Mouse (Mus musculus): Measurements from ENCODE around the gene Slc37a2. TPM values are rescaled to one million over a fixed set of nuclear protein-coding genes. Genes with fewer than 3 reads are reported as not detected.

Gene Slc37a2
- polyA plus RNA-seq, 1 experiment from 2014 or later, result 1.2 TPM

DNA sequence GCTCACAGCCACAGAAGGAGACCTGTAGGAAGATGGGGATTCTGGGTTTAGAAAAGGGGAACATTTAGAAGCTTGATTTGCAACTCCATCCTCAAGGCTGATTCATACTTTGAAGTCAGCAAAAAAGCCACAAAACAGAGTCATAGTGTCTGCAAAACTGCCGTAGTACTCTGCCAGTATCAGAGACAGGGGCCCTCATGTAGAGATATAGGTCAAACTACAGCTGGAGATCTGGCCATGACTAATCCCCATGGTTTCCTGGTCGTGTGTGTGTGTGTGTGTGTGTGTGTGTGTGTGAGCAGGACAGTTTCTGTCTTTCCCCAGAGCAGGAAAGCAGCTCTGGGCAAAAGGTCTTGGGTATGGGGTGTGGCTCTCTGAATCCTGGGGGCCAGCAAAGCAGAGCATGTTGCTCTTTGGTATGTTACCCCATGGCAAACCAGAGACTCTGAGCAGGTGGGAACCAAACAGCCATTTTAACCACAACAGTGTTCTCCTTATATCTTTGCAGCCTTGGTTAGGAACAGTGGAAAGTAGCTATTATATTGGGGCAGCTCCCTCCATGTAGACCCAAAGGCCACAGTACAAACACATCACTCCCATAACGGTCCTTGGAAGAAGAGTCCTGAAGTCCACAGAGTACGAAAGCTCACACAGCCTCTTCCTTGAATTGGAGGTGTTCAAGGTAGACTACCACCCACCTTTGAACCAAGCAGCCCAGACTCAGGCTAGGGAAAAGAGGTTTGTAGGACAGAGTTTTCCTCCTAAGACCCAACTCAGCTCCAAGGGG is 19.4 kb downstream of the Slc37a2 start:
- H3K36me3 ChIP-seq (ENCODE audit: control insufficient read depth, insufficient read depth, low read length), result no peaks in the 10 kb centered on the region
- no peak overlapping the region for H3K9ac ChIP-seq (ENCODE audit: low read length)
- H3K4me3 ChIP-seq (ENCODE audit: control insufficient read depth in 1 of 2, insufficient read depth in 1 of 2, low read depth in 1 of 2, low read length in 2 of 2), result no peak overlapping the region
- no peaks in the 10 kb centered on the region for H3K27me3 ChIP-seq (ENCODE audit: control insufficient read depth, insufficient read depth, low read length)
- 57% methylated on average over 4 of the region's 4 CpGs for WGBS
- no peak overlapping the region for H3K4me2 ChIP-seq (ENCODE audit: low read length)
- no peak overlapping the region for H3K27ac ChIP-seq (replicated peaks in 1 of 2; ENCODE audit: control insufficient read depth in 1 of 2, insufficient read depth in 1 of 2, low read depth in 2 of 2, low read length in 2 of 2)
- no peaks in the 10 kb centered on the region for H3K9me3 ChIP-seq (ENCODE audit: control insufficient read depth, low read length)
- no peaks in the 10 kb centered on the region; a peak in 1 of 4 replicates for H3K4me1 ChIP-seq (ENCODE audit: control insufficient read depth in 2 of 2, insufficient read depth in 2 of 2, low read length in 2 of 2)
- no peak for ATAC-seq (ENCODE audit: insufficient number of reproducible peaks, insufficient read depth, low FRiP score, low read depth)

DNA sequence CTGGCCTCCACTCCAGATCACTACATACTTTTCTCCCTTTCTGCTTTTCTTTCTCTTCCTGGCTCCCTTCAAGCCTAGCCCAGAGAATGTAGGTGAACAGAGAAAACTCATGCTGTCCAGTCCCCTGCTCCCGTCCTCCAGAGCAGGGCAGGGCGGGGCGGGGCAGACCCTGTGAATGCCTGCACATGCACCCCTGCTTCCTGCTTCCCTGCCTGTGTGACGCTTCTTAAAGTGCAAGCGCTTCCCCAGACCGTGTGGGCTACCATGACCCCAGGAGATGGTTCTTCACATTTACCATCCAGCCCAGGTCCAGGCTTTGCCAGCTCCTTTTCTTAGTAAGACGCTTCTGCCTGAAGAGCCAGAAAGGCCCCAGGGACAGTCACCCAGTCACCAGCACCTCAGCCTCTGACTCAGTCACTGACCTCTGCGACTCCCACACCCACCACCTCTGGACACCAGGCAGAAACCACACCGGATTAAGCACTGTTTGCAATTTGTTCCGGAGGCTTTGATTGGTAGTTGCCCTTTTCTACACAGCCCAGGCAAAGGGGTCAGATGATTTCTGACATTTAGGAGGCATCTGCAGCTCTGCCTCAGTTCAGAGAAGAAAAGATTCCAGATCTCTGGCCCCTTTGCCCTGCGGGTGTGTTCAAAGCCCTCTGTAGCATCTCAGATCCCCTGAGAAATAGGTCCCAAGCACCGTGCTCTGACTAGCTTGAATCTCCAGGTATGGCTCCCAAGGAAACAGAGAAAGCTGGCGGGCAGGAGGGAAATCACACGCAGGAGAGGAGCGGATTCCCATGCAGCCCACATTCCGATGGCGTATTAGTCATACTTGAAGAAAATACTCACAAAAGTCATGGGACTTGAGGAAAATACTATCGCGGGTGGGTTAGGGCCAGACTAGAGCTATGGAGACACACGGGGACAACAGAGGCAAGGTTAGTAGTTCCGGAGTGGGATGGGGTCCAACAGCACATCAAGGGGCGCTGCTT is 23.0 kb downstream of the Slc37a2 start:
- Histone ChIP-seq H3K27ac (replicated peaks in 1 of 2; ENCODE audit: control insufficient read depth in 1 of 2, insufficient read depth in 1 of 2, low read depth in 2 of 2, low read length in 2 of 2) (no peak overlapping the region), H3K9me3 (ENCODE audit: control insufficient read depth, low read length) (no peaks in the 10 kb centered on the region)
- no peak for ATAC-seq (ENCODE audit: insufficient number of reproducible peaks, insufficient read depth, low FRiP score, low read depth)

DNA sequence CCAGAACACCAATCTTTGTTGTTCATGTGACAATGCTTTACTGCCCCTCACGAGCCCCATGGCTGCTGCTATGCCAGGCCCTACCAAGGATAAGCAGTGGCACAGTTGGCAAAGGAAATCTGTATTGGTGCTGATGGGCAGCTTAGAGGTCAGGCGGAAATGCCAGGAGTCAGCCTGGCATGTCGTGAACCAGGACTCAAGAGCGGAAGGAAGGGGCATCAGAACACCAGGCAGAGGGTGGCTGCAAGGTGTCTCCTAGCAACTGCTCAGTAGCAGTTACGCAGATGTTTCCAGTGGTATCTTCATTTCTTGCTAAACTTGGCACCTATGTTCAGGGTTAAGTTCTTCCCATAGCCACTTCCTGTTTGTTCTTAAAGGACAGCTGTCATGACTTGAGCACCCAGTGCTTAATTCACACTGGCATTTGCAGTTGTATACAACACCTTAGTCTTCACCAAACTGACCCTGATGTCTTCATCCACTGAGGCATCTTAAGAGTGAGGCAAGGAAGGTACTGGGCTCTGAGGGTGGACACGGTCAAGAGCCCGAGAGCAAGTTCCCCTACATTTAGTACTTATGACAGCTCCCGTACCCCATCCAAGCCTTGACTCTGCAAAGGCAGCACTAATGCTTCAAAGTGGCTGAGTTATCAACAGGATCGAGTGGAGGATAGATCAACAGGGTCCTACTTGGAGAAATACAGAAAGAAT is 24.9 kb downstream of the Slc37a2 start:
- ATAC-seq (ENCODE audit: insufficient number of reproducible peaks, insufficient read depth, low FRiP score, low read depth), result no peak
- Histone ChIP-seq H3K27ac (replicated peaks in 1 of 2; ENCODE audit: control insufficient read depth in 1 of 2, insufficient read depth in 1 of 2, low read depth in 2 of 2, low read length in 2 of 2) (no peak overlapping the region), H3K4me2 (ENCODE audit: low read length) (no peak overlapping the region)

More for the DNA sequence above, 23.0 kb downstream of the Slc37a2 start:
- no peaks in the 10 kb centered on the region for H3K27me3 ChIP-seq (ENCODE audit: control insufficient read depth, insufficient read depth, low read length)
- H3K9ac ChIP-seq (ENCODE audit: low read length), result no peak overlapping the region
- H3K36me3 ChIP-seq (ENCODE audit: control insufficient read depth, insufficient read depth, low read length), result no peaks in the 10 kb centered on the region
- H3K4me1 ChIP-seq (ENCODE audit: control insufficient read depth in 2 of 2, insufficient read depth in 2 of 2, low read length in 2 of 2), result no peaks in the 10 kb centered on the region; a peak in 1 of 4 replicates
- 68% methylated on average over 22 of the region's 22 CpGs for WGBS
- H3K4me3 ChIP-seq (ENCODE audit: control insufficient read depth in 1 of 2, insufficient read depth in 1 of 2, low read depth in 1 of 2, low read length in 2 of 2), result no peak overlapping the region
- H3K4me2 ChIP-seq (ENCODE audit: low read length), result no peak overlapping the region

DNA sequence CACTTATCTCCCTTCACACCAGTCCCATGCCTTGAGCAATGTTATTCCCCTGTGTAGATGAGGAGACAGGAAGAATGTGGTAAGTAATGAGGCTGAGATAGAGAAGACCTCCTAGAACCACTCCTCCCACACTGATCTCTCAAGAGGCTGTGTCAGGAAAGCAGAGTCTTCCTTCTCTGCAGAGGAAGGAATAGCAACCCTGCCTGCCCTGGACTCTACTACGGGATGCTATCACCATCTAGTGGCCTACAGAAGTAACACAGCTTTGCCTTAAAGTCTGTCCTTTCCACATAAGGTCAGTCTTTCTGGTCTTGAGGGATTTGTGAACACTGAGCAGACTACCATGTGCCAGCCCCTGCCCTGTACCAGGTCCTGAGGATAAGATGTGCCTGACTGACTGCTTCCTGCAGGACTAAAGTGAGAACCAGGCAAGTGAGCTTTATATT is 25.6 kb downstream of the Slc37a2 start:
- Histone ChIP-seq H3K9ac (ENCODE audit: low read length) (no peak overlapping the region), H3K36me3 (ENCODE audit: control insufficient read depth, insufficient read depth, low read length) (no peaks in the 10 kb centered on the region), H3K27me3 (ENCODE audit: control insufficient read depth, insufficient read depth, low read length) (no peaks in the 10 kb centered on the region), H3K27ac (replicated peaks in 1 of 2; ENCODE audit: control insufficient read depth in 1 of 2, insufficient read depth in 1 of 2, low read depth in 2 of 2, low read length in 2 of 2) (no peak overlapping the region), H3K4me2 (ENCODE audit: low read length) (no peak overlapping the region), H3K9me3 (ENCODE audit: control insufficient read depth, low read length) (no peaks in the 10 kb centered on the region), H3K4me3 (ENCODE audit: control insufficient read depth in 1 of 2, insufficient read depth in 1 of 2, low read depth in 1 of 2, low read length in 2 of 2) (no peak overlapping the region), H3K4me1 (ENCODE audit: control insufficient read depth in 2 of 2, insufficient read depth in 2 of 2, low read length in 2 of 2) (peaks cover 1% of the 10 kb centered on the region in 2 experiments; a peak in 3 of 4 replicates)
- 0 out of 2 replicates have a peak, but pooled peaks have one; percentile 42 for ATAC-seq (ENCODE audit: insufficient number of reproducible peaks, insufficient read depth, low FRiP score, low read depth)
- 0% methylated on average over 1 of the region's 1 CpGs for WGBS

More for the DNA sequence above, 24.9 kb downstream of the Slc37a2 start:
- Histone ChIP-seq H3K27me3 (ENCODE audit: control insufficient read depth, insufficient read depth, low read length) (no peaks in the 10 kb centered on the region), H3K9ac (ENCODE audit: low read length) (no peak overlapping the region), H3K36me3 (ENCODE audit: control insufficient read depth, insufficient read depth, low read length) (no peaks in the 10 kb centered on the region), H3K4me1 (ENCODE audit: control insufficient read depth in 2 of 2, insufficient read depth in 2 of 2, low read length in 2 of 2) (no peaks in the 10 kb centered on the region), H3K4me3 (ENCODE audit: control insufficient read depth in 1 of 2, insufficient read depth in 1 of 2, low read depth in 1 of 2, low read length in 2 of 2) (no peak overlapping the region), H3K9me3 (ENCODE audit: control insufficient read depth, low read length) (no peaks in the 10 kb centered on the region)
- whole genome bisulfite sequencing, result 83% methylated on average over 9 of the region's 9 CpGs

DNA sequence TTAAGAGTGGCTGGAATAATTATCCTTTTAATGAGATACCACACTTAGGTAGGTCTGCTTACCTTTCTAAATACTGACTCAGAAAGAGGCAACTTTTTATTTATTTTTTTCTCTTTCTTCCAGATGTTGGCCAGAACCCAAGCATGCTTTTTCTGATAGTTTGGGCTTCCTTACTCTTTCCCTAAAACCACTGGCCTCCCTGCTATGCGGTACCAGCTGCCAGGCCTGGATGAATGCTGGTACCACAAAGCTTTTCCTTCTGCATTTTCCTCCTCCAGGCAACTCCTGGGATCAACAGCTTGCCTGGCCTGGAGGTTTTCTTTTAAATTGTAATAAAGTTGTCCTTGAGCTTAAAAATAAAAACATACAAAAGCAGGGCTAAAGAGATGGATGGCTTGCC is 30.0 kb downstream of the Slc37a2 start:
- ATAC-seq (ENCODE audit: insufficient number of reproducible peaks, insufficient read depth, low FRiP score, low read depth), result no peak
- Histone ChIP-seq H3K9me3 (ENCODE audit: control insufficient read depth, low read length) (no peaks in the 10 kb centered on the region), H3K4me3 (ENCODE audit: control insufficient read depth in 1 of 2, insufficient read depth in 1 of 2, low read depth in 1 of 2, low read length in 2 of 2) (no peak overlapping the region), H3K36me3 (ENCODE audit: control insufficient read depth, insufficient read depth, low read length) (0 out of 2 replicates have a peak, but pooled peaks cover 2% of the 10 kb centered on the region), H3K4me2 (ENCODE audit: low read length) (no peak overlapping the region), H3K4me1 (ENCODE audit: control insufficient read depth in 2 of 2, insufficient read depth in 2 of 2, low read length in 2 of 2) (peaks cover 2 to 4% of the 10 kb centered on the region in 2 experiments; a peak in 3 of 4 replicates), H3K9ac (ENCODE audit: low read length) (no peak overlapping the region), H3K27ac (replicated peaks in 1 of 2; ENCODE audit: control insufficient read depth in 1 of 2, insufficient read depth in 1 of 2, low read depth in 2 of 2, low read length in 2 of 2) (no peak overlapping the region), H3K27me3 (ENCODE audit: control insufficient read depth, insufficient read depth, low read length) (no peaks in the 10 kb centered on the region)
- WGBS, result 80% methylated on average over 1 of the region's 1 CpGs

DNA sequence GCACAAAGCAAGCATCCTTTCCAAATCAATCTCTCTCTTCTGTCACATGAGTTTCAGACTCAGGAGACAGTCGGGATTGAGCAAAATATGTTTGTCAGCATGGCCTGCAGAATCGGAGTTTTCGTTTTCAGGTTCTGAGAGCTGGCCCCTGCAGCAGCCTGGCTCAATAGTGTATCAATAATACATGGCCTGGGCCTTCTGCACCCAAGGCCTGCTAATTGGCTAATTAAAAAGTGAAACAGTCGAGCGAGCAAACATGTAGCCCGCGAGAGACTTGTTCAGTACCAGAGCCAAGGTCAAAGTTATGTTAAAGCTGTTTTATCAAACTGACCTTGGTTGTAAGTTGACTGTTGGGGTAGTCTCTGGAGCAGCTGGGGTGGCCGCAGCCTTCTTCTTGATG is 34.8 kb downstream of the Slc37a2 start:
- Histone ChIP-seq H3K9ac (ENCODE audit: low read length) (no peak overlapping the region), H3K4me3 (ENCODE audit: control insufficient read depth in 1 of 2, insufficient read depth in 1 of 2, low read depth in 1 of 2, low read length in 2 of 2) (no peak overlapping the region), H3K27me3 (ENCODE audit: control insufficient read depth, insufficient read depth, low read length) (no peaks in the 10 kb centered on the region), H3K4me2 (ENCODE audit: low read length) (no peak overlapping the region), H3K36me3 (ENCODE audit: control insufficient read depth, insufficient read depth, low read length) (peaks cover 6% of the 10 kb centered on the region; the same call in 1 of the 2 replicates), H3K9me3 (ENCODE audit: control insufficient read depth, low read length) (no peaks in the 10 kb centered on the region), H3K4me1 (ENCODE audit: control insufficient read depth in 2 of 2, insufficient read depth in 2 of 2, low read length in 2 of 2) (peaks cover 2 to 6% of the 10 kb centered on the region in 2 experiments), H3K27ac (replicated peaks in 1 of 2; ENCODE audit: control insufficient read depth in 1 of 2, insufficient read depth in 1 of 2, low read depth in 2 of 2, low read length in 2 of 2) (no peak overlapping the region)
- 89% methylated on average over 8 of the region's 8 CpGs for WGBS
- no peak for ATAC-seq (ENCODE audit: insufficient number of reproducible peaks, insufficient read depth, low FRiP score, low read depth)
